ENCODE assay signal across 10 mouse cellular contexts in genomic region chr1:132741175-132741997, GRCm38 (mm10). TPM values are rescaled to one million over a fixed set of nuclear protein-coding genes. Genes with fewer than 3 reads are reported as not detected.
DNase-seq lines count a peak whose midpoint lies in the region; ATAC-seq and TF ChIP-seq lines count a peak whose summit lies in the region.
"Had no signal": no experiment of that assay in that cellular context is flagged by ENCODE, and none has a peak within 500 bp of the region (broad histone marks: within the 10 kb centered on the region; RNA-seq: fewer than 3 reads in every experiment).

Gene Nfasc (minus strand): TSS chr1:132741797.

- intact Hi-C loops in heart, postnatal 14 days (cut with DNase I), result no loop called here

- no peaks in the 10 kb centered on the region for H3K36me3 ChIP-seq in forebrain, embryonic 15.5 days
- no peaks in the 10 kb centered on the region for H3K36me3 ChIP-seq in liver, embryonic 15.5 days (replicated peaks)

- peak within 1 kb of the TSS; percentile 88 for H3K27ac ChIP-seq in forebrain, embryonic 15.5 days (replicated peaks)
- peak within 1 kb of the TSS; percentile 98 for H3K27ac ChIP-seq in layer of hippocampus, adult 2 months
- no peak within 1 kb of the TSS for H3K27ac ChIP-seq in liver, embryonic 15.5 days (replicated peaks)
- H3K27ac ChIP-seq: liver, embryonic 14.5 days had no signal

- H3K9me3 ChIP-seq in forebrain, embryonic 15.5 days, result no peaks in the 10 kb centered on the region
- no peaks in the 10 kb centered on the region for H3K9me3 ChIP-seq in liver, embryonic 15.5 days (replicated peaks)

- peak; percentile 80 for DNase-seq in MN1 (ENCODE audit: low spot score)
- peak; percentile 95 to 99 for DNase-seq in cerebellum, adult 18-20 months
- peak; percentile 52 to 53 for DNase-seq in heart, postnatal 14 days
- peak; percentile 91 to 93 for DNase-seq in layer of hippocampus, adult 2 months (ENCODE audit: low spot score in 2 of 2)
- peak; percentile 79 for DNase-seq in retina, adult 2 months (ENCODE audit: low read depth, low spot score)

- H3K27me3 ChIP-seq in forebrain, embryonic 15.5 days, result no peaks in the 10 kb centered on the region
- H3K27me3 ChIP-seq in liver, embryonic 15.5 days, result peaks cover 59% of the 10 kb centered on the region

- WGBS in forebrain, embryonic 15.5 days, result 1% methylated on average over 50 of the region's 51 CpGs
- 5% methylated on average over 51 of the region's 51 CpGs for WGBS in liver, embryonic 15.5 days (ENCODE audit: insufficient replicate concordance)

- H3K9ac ChIP-seq in forebrain, embryonic 15.5 days (replicated peaks), result peak within 1 kb of the TSS; percentile 69
- H3K9ac ChIP-seq in liver, embryonic 15.5 days, result no peak within 1 kb of the TSS
- H3K9ac ChIP-seq: liver, embryonic 14.5 days had no signal

- H3K4me3 ChIP-seq in forebrain, embryonic 15.5 days, result peak within 1 kb of the TSS; percentile 76
- H3K4me3 ChIP-seq in layer of hippocampus, adult 2 months, result peak within 1 kb of the TSS; percentile 77
- H3K4me3 ChIP-seq in liver, embryonic 15.5 days (replicated peaks), result no peak within 1 kb of the TSS

- ATAC-seq in forebrain, embryonic 15.5 days (replicated peaks), result peak; percentile 84
- no peak for ATAC-seq in liver, embryonic 15.5 days (ENCODE audit: insufficient read depth)
- no peak for ATAC-seq in inflammation-experienced regulatory T-cells, adult 6 months

- TF ChIP-seq CTCF in layer of hippocampus, adult 2 months (conservative IDR thresholded peaks at IDR 0.05), result peak; percentile 70

- peaks cover 49% of the 10 kb centered on the region for H3K4me1 ChIP-seq in forebrain, embryonic 15.5 days
- no peaks in the 10 kb centered on the region for H3K4me1 ChIP-seq in liver, embryonic 15.5 days (replicated peaks)

- H3K4me2 ChIP-seq in forebrain, embryonic 15.5 days (replicated peaks), result peak within 1 kb of the TSS; percentile 75
- 0 out of 2 replicates have a peak within 1 kb of the TSS, but pooled peaks have one; percentile 0 for H3K4me2 ChIP-seq in liver, embryonic 15.5 days

RNA-seq across cellular contexts. Expression of gene Nfasc, which starts in this region (rescaled TPM):
- 51.5 and 59.0 TPM in 2 replicates for polyA plus RNA-seq in forebrain, embryonic 15.5 days (2015; fragmentation: Nextera tagmentation; extraction: Ambion mirVana)
- total RNA-seq in heart, postnatal 14 days (2021), result under 1 TPM; 0.41 to 0.53 TPM
- 100 to 1,000 TPM; 150 to 169 TPM for total RNA-seq in layer of hippocampus, adult 2 months (2021)
- 0.12 and 0.53 TPM in 2 replicates for polyA plus RNA-seq in liver, embryonic 15.5 days (2015; fragmentation: Nextera tagmentation; extraction: Ambion mirVana)
- not detected for polyA plus RNA-seq in inflammation-experienced regulatory T-cells, adult 6 months (2017; shearing (Covaris generic))
- total RNA-seq: MEL had no signal

Comparison
In these comparisons a context has a peak if more than half of its experiments do, and no peak if none do; other contexts are left out.
1. RNA of gene Nfasc (total RNA-seq): 150 to 169 TPM in layer of hippocampus, adult 2 months; 0.41 to 0.53 TPM in heart, postnatal 14 days; every median in the first group is over 10 times any median in the second.
2. RNA of gene Nfasc (polyA plus RNA-seq): 51.5 to 59.0 TPM in forebrain, embryonic 15.5 days; 0.12 to 0.53 TPM in liver, embryonic 15.5 days and not detected in inflammation-experienced regulatory T-cells, adult 6 months; every median in the first group is over 10 times any median in the second.
3. Peak in DNase-seq in heart, postnatal 14 days; RNA of the gene not detected or under 1 TPM.
4. Peak in every context shown above with its lines, with median percentiles within 50 percentile points of each other: DNase-seq.